Mouse (Mus musculus) urinary bladder, adult 2 months (tissue): ENCODE results near the gene Camk1d. TPM values are rescaled to one million over a fixed set of nuclear protein-coding genes. Genes with fewer than 3 reads are reported as not detected.

Experiments used
- DNase-seq: peaks from one replicate; pipeline ENCODE4 v3.0.0; 2022; ENCODE audit warnings: low spot score
- polyA plus RNA-seq: library from polyadenylated mRNA; depleted of rRNA; stranded (reverse); fragments of >200 nt; gene quantifications from 2 replicates; pipeline ENCODE4 v1.2.3, GENCODE M21; 2012

Gene Camk1d
- polyA plus RNA-seq, 1 experiment, result 6.2 TPM

- DNase-seq, result no peak
Observed at GRCm38 (mm10) chr2:5478256-5478655, 236.1 kb downstream of the Camk1d start.

GRCm38 (mm10) chr2:5477525-5477924 is 236.8 kb downstream of the Camk1d start:
- DNase-seq, result no peak

GRCm38 (mm10) chr2:5469366-5469941 is 244.9 kb downstream of the Camk1d start:
- DNase-seq, result no peak

GRCm38 (mm10) chr2:5467537-5467936 is 246.8 kb downstream of the Camk1d start:
- DNase-seq, result no peak

DNA sequence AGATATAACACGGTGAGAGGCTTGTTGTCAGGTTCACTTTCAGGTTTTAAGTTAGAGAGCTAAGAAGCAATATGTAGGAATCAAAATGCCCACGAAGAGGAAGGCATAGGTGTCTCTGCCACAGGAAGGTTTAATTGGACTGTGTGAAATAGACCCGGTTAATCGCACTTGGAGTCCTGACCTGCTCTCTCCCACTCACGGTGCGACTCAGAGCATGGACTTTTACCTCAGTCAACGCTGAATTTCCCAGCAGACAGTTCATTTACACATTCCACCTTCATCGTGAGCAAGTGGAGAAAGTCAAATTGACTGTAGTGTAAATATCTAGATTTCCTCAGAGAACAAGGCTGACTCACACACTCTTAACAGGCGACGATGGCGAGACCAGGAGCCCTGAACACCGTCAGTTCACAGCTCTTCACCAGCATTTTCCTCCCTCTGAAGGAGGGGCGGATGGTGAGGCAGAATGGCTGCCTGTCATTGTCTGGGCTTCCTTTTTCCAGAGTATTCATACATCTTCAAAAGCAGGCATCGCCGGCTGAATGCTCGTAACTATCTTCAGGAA is 255.6 kb downstream of the Camk1d start:
- no peak for DNase-seq

- no peak for DNase-seq
Observed at GRCm38 (mm10) chr2:5458075-5458494, 256.2 kb downstream of the Camk1d start.

GRCm38 (mm10) chr2:5456108-5456507 is 258.2 kb downstream of the Camk1d start:
- DNase-seq, result no peak

DNA sequence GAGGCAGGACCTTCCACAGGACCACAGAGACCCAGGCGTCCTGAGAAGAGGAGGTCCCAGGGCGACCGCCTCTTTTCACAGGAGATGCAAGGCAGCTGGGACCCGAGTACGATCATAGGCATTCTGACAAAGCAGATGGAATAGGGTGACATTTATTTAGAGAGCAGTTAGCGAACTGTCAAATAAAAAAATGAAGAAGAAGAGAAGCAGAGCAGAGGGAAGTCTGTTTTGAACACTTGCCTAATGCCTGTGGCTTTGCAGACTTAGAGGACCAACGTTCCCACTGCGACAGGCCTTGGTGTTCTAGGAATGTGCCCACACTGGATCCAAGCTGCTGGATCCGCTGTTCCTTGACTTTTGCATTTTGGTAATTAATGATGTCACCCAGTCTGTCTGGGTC is 259.5 kb downstream of the Camk1d start:
- DNase-seq, result no peak

DNA sequence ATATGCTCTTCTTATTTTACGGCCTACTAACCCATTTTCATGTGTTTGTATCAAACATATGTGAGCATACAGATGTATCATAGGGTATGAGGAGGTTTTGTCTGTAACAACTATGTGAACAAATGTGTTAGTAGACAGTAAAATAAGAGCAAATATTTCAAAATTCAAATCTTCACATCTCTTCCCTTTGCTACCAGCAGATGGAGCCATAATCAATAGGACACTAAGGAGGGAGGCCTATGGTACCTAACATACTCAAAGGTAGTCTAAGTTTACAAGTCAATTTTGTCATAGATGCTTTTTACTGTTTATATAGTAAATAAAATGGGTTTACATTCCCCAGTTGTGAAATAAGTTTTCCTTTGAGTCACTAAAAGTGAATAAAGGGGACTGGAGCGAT is 262.7 kb downstream of the Camk1d start:
- DNase-seq, result no peak

- DNase-seq, result no peak
Observed at GRCm38 (mm10) chr2:5445357-5445756, 269.0 kb downstream of the Camk1d start.

GRCm38 (mm10) chr2:5437690-5438089 is 276.6 kb downstream of the Camk1d start:
- DNase-seq, result no peak

DNA sequence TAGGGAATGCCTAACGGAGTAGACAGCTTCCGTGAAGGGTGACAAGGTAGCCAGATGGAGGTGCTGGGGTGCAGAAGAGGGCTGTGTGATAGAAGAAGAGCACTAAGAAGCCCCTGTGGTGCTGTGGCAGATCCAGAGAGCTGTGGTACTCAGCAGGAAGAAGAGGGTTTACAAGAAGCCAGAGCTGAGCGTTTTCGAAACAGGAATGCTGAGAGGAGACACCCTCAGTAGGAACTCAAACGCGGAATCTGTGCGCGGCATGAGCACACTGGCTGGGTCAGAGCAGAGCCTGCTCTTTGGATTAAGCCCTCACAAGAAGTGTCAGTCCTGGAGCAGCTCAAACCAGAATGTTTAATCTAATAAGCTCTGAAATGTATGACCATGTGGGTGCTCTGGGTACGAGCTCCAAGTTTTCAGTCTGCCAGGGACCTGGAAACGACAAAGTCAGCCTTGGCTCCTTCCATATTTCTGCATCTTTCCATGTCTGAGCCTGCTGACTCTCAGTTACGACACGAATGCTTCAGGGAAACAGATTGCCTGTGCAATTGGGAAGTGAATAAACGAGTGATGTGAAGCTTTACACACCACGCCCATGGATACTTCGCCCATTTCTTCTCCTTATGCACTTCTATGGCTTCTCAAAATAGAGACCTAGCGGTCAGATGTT is 278.6 kb downstream of the Camk1d start:
- DNase-seq, result no peak

- DNase-seq, result no peak
Observed at GRCm38 (mm10) chr2:5431309-5431708, 283.0 kb downstream of the Camk1d start.

DNA sequence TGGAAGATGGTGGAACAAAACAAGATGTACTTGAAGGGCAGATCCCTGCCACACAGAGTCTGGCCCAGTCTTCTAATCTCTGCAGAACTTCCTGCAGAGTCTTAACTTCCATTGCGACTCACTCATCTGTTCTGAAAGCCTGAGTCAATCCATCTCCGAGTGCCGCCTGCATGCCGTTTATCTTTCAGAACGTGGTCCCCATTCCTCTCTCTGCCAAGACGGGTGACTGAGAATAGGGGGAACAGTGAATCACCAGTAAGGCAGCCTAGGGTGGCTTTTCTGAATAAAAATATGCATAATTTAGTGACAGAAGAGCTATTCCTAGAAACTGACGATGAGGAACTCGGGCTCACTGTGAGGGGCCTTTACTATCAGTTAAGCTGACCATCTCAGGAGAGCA is 284.4 kb downstream of the Camk1d start:
- no peak for DNase-seq

DNA sequence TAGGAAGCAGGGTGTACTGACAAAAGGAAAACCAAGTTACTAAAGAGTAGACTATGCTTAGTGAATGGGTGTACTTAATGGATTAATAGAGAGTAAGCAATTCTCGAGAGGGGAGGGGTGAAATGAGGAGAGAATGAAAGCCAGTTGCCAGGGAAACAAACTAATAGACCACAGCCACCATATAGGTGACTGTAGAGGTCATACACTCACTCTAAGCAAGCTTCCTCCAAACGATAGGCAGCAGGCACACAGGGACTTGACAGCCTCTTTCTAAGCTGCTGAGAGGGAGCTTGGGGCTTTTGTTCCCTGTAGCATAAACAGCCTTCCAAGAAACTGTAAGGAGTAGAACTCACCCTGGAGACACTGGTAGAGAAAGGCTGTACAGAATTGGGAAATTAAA is 288.2 kb downstream of the Camk1d start:
- no peak for DNase-seq

DNA sequence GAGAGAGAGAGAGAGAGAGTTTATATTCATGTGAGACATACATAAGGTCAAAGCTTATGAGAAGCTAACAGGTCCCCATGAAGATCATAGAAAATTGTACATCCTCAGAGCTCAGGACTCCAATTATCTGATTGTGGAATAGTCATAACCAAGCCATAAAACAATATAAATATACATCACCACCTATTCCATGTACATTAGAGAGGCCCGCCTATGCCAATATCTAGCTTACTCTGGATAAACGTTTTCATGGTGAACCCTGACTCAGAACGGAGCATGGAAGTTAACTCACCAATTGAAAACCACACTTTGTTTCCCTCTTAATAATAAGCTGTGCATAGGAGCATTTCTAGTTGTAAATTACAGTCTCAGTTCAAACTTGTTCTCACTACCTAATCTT is 288.7 kb downstream of the Camk1d start:
- DNase-seq, result no peak

DNA sequence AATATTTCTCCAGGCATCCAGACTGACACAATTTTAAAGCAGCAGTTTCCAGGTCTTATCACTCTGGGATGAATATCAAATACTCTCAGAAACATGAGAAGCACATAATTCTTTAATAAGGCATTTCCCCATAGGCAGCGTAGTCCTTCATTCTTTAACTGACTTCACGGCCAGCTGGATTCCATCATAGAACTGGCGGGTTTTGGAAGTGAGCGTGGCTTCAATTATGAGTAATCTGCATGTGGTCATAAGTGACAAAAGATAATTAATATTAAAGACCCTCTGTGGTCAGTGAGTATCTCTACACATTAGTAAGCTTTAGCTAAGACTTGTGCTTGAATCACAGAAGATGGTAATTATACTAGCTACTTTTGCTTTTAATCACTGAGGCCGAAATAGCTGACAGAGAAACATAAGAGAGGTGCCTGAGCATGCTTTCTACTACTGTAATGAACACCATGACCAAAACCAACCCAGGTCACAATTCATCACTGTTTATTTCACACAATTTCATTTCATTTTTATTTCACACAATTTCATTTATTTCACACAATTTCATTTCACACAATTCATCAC is 293.6 kb downstream of the Camk1d start:
- no peak for DNase-seq

DNA sequence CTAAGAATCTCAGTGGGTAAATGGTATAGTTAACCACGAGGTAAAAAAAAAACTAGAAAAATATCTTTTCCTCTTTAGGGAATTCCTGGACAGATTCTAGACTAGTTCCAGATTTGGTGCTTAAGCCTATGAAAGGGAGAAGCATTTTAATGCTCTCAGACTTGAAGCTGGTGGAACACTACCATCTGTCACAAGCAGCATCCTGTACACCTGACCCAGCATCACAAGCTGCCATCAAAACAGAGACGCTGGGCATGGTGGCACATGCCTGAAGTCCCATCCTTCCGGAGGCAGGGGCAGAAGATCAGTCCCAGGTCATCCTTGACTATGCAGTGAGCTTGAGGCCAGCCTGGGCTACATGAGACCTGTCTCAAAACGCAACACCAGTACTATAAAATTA is 295.5 kb downstream of the Camk1d start:
- DNase-seq, result no peak

- DNase-seq, result no peak
Observed at GRCm38 (mm10) chr2:5417158-5418032, 296.9 kb downstream of the Camk1d start.

DNA sequence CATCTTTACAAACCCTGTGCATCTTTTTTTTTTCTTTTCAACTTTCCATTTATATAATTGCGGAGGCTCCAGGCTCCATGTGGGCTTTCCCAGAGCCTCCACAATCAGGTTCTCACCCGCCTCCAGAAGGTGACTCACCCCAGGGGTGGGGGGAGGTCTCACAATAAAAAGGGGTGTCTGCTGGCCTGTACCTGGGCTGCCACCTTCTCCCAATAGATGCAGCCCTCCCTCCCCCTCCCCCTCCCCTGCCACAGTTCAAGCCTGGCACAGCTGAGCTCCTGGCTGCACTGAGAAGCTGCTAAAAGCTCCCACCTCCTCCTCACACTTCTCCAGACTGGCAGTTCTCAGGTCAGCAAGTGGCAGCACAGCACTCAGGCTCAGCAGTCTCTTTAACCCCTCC is 302.5 kb downstream of the Camk1d start:
- no peak for DNase-seq

DNA sequence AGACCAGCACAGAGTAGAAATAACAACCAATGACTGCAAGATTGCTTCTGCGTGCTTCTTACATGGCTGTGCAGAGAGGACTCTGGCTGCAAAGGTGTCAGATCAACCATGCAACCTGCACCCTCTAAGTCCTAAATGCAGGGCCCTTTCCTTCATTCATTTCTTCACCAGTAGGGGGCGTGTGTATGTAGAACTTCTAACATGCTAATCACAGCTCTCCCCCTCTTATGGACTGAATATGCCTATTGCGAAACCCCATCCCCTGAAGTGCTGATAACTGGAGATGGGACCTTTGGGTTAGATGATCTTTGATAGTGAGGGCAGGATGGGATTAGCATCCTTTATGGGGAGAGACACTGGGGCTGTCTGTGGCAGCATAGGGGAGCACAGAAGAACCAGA is 310.5 kb downstream of the Camk1d start:
- no peak for DNase-seq

DNA sequence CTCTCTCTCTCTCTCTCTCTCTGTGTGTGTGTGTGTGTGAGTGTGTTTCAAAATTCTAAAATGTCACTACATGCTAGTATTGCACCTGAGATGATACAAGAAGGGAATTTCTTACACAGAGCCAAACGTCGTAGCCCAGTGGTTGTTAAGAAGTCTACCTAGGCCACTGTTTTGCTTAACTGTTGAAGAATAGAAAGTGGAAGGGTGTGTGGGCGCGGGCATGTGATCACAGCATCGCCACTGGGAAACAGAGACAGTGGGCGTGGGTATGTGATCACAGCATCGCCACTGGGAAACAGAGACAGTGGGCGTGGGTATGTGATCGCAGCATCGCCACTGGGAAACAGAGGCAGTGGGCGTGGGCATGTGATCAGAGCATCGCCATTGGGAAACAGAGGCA is 312.3 kb downstream of the Camk1d start:
- no peak for DNase-seq
